Mouse (Mus musculus) hindbrain, embryonic 10.5 days (tissue): ENCODE measurements around the gene E2f7. TPM values are rescaled to one million over a fixed set of nuclear protein-coding genes. Genes with fewer than 3 reads are reported as not detected.

Source experiments
- DNase-seq: peaks from one replicate; pipeline ENCODE4 v3.0.0-alpha.2; 2017; ENCODE audit warnings: low spot score
- H3K27ac ChIP-seq: fragments of 300-500 bp; sonication (generic); 2 replicates; pipeline ENCODE4 v1.5.1; 2016; ENCODE audit warnings: mild to moderate bottlenecking, moderate library complexity
- H3K27me3 ChIP-seq: fragments of 300-500 bp; sonication (generic); 2 replicates; pipeline ENCODE4 v1.6.1; 2016; ENCODE audit warnings: mild to moderate bottlenecking; ENCODE audit not compliant: poor library complexity, insufficient read depth, severe bottlenecking
- H3K36me3 ChIP-seq: fragments of 300-500 bp; sonication (generic); 2 replicates; pipeline ENCODE4 v1.6.1; 2016; ENCODE audit warnings: mild to moderate bottlenecking, moderate library complexity
- H3K4me1 ChIP-seq: fragments of 300-500 bp; sonication (generic); replicated peaks from 2 replicates; pipeline ENCODE4 v1.6.1; 2016; ENCODE audit warnings: mild to moderate bottlenecking
- H3K4me3 ChIP-seq: fragments of 300-500 bp; sonication (generic); 2 replicates; pipeline ENCODE4 v1.5.1; 2016; ENCODE audit warnings: mild to moderate bottlenecking, moderate library complexity
- H3K9me3 ChIP-seq: fragments of 300-500 bp; sonication (generic); 2 replicates; pipeline ENCODE4 v1.6.1; 2016; ENCODE audit warnings: mild to moderate bottlenecking, moderate library complexity
- WGBS: fragments of 180-500 bp; shearing (Covaris S2); methylation state at CpG from one replicate; pipeline ENCODE4 v1.1.7; 2016; 5-methylcytosine and 5-hydroxymethylcytosine counted together
- polyA plus RNA-seq: library from polyadenylated mRNA; unstranded; fragments of >200 nt; fragmentation: Nextera tagmentation; extraction: Ambion mirVana; gene quantifications from 2 replicates; pipeline ENCODE4 v1.2.1, GENCODE M21; 2016

The E2f7 gene
- polyA plus RNA-seq, 1 experiment from 2014 or later: 35.2 TPM

DNA sequence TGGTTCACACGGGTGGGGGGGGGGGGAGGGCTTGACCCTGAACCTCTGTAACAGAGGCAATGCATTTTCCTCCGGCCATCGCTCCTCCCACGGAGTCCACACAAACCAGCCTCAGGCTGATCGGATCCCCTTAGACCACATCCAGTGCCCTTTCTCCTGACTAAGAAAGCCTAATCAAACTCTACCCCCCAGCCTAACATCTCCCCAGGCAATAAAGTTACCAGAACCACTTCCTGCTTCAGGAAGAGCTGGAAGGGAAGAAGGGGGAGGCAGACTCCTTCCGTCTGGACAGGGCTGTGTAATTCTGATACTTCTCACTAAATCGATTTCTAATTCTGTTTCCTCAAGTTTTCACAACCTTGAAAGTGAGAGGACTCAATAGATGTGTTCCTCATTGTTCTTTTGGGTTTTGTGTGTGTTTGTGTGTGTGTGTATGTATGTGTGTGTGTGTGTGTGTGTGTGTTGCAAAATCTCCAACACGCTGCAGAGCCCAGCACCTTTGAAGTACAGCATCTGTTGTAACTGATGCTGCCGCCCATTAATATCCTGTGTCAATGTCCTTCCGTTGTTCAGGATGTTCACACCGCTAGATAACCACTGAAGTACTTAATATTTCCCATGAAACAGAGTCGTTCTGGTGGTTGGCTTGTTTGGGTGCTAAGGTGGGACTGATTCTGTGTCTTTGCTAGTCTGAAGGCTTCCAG, 43.0 kb downstream of the E2f7 start:
- H3K4me3 ChIP-seq: no peak overlapping the region
- DNase-seq: no peak
- 76% methylated on average over 12 of the region's 12 CpGs for WGBS
- H3K27me3 ChIP-seq: no peaks in the 10 kb centered on the region
- no peak overlapping the region for H3K27ac ChIP-seq
- peaks cover 39% of the 10 kb centered on the region for H3K36me3 ChIP-seq
- no peaks in the 10 kb centered on the region; the same call in 1 of the 2 replicates for H3K4me1 ChIP-seq
- no peaks in the 10 kb centered on the region for H3K9me3 ChIP-seq

DNA sequence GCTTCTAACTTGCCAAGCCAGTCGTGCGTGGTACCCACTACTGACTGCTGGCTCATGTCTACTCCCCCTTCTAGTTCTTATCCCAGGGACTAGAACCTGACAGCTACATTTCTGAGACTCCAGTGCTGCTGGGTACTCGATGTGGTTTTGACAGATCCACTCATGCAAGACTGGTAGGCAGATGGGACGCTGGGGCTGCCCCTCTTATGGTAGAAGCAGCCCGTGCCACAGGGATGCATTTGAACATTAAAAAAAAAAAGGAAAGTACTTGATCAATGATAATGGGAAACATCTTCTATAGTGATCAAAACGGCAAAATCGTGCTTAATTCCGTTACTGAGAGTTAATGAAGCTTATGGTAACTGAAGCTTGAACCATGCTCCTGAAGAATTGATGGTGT, 44.4 kb downstream of the E2f7 start:
- Histone ChIP-seq H3K27ac (no peak overlapping the region), H3K27me3 (no peaks in the 10 kb centered on the region), H3K4me3 (no peak overlapping the region), H3K36me3 (peaks cover 26% of the 10 kb centered on the region), H3K9me3 (no peaks in the 10 kb centered on the region), H3K4me1 (no peaks in the 10 kb centered on the region; the same call in 1 of the 2 replicates)
- WGBS: 89% methylated on average over 8 of the region's 8 CpGs
- DNase-seq: no peak

DNA sequence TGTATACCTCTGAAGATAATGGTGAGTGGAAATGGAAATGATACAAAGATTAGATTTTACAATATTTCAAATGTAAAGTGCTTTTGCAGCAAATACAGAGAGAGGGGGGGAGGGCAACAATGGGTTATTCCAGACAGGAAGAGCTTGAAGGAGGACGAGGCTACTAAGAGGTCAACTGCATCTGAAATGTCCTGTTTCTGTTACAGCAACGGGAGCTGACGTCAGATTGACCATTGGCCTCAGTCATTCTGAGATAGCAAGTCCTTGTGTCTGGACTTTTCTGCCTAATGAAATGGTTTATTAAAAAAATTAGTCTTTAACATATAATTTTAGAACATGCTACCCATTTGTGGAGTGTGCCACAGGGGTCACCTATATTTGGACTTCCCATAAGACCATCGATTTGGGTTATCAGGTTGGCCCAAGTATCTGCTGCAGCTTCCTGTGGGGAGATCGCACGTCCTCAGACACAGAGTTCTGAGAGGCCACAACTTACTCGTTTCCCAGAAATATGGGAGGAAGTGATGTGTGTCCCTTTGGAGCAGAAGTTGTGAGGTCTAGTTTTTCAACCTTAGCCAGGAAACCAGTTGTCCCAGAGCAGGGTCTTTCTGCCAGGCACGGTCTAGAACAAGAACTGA, 48.0 kb downstream of the E2f7 start:
- Histone ChIP-seq H3K4me3 (no peak overlapping the region), H3K9me3 (no peaks in the 10 kb centered on the region), H3K4me1 (no peaks in the 10 kb centered on the region), H3K27ac (no peak overlapping the region), H3K36me3 (no peaks in the 10 kb centered on the region), H3K27me3 (no peaks in the 10 kb centered on the region)
- DNase-seq: no peak
- 85% methylated on average over 8 of the region's 8 CpGs for WGBS

DNA sequence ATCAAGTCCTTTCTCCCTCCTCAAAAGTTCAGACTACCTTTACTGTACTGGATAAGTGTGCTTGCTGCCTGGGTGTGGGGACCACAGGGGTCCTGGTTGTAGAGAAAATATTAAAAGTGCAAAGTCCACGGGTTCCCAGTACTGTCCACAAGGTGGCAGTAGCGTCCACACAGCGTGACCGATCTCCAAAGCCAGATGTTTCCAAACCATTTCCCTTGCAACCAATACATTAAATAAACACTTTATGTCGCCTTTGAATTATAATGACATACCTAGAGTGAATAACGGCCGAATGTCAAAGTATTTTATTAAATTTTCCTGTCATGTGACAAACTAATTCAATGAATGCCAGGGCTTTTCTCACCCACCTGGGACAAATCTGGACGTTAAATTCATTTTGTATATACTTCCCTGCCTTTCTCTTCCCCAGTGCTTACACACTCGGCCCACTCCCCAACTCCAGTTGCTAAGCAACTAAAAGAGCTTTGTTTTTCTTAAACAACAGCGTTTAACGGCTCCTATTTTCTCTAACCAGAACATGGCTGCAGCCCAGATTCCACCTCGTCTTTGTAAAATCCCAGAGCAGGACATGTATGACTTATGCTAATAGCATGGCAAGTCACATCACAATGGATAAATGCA, 49.4 kb downstream of the E2f7 start:
- DNase-seq: peak; percentile 58
- no peaks in the 10 kb centered on the region for H3K27me3 ChIP-seq
- H3K9me3 ChIP-seq: no peaks in the 10 kb centered on the region
- no peak overlapping the region for H3K27ac ChIP-seq
- H3K4me3 ChIP-seq: no peak overlapping the region
- H3K4me1 ChIP-seq: no peaks in the 10 kb centered on the region
- 21% methylated on average over 12 of the region's 12 CpGs for WGBS
- H3K36me3 ChIP-seq: no peaks in the 10 kb centered on the region

DNA sequence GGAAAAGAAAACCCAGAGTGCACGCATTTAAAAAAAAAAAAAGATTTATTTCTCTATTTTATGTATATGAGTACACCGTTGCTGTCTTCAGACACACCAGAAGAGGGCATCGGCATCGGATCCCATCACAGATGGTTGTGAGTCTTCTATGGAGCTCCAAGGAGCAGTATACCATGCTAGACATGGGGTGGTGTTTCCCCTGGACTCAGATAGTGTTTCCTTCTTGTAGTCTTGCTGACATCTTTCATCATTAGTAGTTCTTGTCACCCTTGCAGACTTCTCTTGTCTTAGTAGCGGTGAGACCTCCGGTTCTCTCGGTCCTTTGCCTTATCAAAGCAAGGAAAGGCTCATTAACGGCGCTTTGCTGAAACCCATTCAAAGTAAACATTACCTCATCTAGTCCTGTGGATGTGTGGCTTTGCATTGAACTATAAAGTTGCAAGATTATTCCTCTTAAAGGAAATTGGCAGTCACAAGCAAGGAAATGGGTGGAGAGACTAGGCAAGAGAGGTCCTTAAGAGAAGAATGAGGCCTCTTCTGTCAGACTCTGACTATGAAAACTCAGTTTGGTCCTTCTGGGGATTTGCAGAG, 50.1 kb downstream of the E2f7 start:
- Histone ChIP-seq H3K27ac (no peak overlapping the region), H3K4me1 (no peaks in the 10 kb centered on the region), H3K9me3 (no peaks in the 10 kb centered on the region), H3K27me3 (no peaks in the 10 kb centered on the region), H3K36me3 (no peaks in the 10 kb centered on the region), H3K4me3 (no peak overlapping the region)
- WGBS: 84% methylated on average over 9 of the region's 9 CpGs
- no peak for DNase-seq

GRCm38 (mm10) chr10:110801296-110801695, 56.1 kb downstream of the E2f7 start:
- H3K27ac ChIP-seq: no peak overlapping the region
- 85% methylated on average over 3 of the region's 3 CpGs for WGBS
- no peaks in the 10 kb centered on the region for H3K9me3 ChIP-seq

DNA sequence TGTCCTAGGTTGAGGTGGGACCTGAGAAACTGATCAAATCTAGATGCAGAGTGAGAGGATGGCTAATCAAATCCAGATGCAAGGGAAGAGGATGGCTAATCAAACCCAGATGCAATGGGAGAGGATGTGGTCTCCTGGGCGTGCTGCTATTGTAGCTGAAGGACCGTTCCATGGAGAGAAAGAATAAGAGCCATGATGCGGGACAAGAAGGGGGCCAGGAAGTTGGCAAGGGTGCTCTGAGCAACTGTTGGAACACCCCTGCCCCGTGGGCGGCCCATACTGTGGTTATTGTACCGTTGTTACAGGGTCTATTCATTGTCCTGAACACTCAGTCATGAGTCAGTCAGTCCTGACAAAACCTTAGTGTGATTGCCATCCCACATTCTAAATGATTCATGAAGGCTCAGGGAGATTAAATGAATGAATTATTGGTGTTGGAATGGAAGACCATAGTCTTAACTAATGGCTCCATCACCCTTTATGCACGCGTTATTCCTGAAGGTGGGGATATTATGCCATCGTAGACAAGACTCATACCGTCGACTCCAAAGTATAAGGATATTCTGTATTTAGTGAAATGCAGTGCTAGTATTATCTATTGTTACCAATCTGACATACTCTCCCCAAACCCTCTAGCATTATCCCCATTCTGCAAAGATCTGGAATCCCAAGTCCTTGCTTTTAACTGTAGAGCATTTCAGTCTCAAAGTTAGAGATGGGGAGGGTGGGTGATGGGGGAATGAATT, 59.2 kb downstream of the E2f7 start:
- H3K27ac ChIP-seq: no peak overlapping the region

More at GRCm38 (mm10) chr10:110801296-110801695, 56.1 kb downstream of the E2f7 start:
- H3K4me1 ChIP-seq: 0 out of 2 replicates have a peak, but pooled peaks cover 3% of the 10 kb centered on the region
- no peak for DNase-seq
- no peaks in the 10 kb centered on the region for H3K36me3 ChIP-seq
- H3K27me3 ChIP-seq: no peaks in the 10 kb centered on the region
- H3K4me3 ChIP-seq: no peak overlapping the region

GRCm38 (mm10) chr10:110805025-110805740, 59.9 kb downstream of the E2f7 start:
- Histone ChIP-seq H3K4me1 (0 out of 2 replicates have a peak, but pooled peaks cover 3% of the 10 kb centered on the region), H3K27me3 (no peaks in the 10 kb centered on the region), H3K4me3 (no peak overlapping the region), H3K9me3 (no peaks in the 10 kb centered on the region), H3K27ac (no peak overlapping the region), H3K36me3 (no peaks in the 10 kb centered on the region)
- no peak for DNase-seq
- WGBS: 63% methylated on average over 5 of the region's 5 CpGs

More for the DNA sequence above, 59.2 kb downstream of the E2f7 start:
- H3K27me3 ChIP-seq: no peaks in the 10 kb centered on the region
- H3K36me3 ChIP-seq: no peaks in the 10 kb centered on the region
- 0 out of 2 replicates have a peak, but pooled peaks cover 3% of the 10 kb centered on the region for H3K4me1 ChIP-seq
- no peak overlapping the region for H3K4me3 ChIP-seq
- WGBS: 82% methylated on average over 11 of the region's 11 CpGs
- no peaks in the 10 kb centered on the region for H3K9me3 ChIP-seq
- DNase-seq: no peak

- H3K4me3 ChIP-seq: no peak overlapping the region
- H3K27ac ChIP-seq: no peak overlapping the region
- H3K36me3 ChIP-seq: no peaks in the 10 kb centered on the region
- 70% methylated on average over 8 of the region's 8 CpGs for WGBS
- H3K9me3 ChIP-seq: no peaks in the 10 kb centered on the region
- no peaks in the 10 kb centered on the region for H3K27me3 ChIP-seq
- 0 out of 2 replicates have a peak, but pooled peaks cover 3% of the 10 kb centered on the region for H3K4me1 ChIP-seq
- no peak for DNase-seq
These were observed 61.2 kb downstream of the E2f7 start for GRCm38 (mm10) chr10:110806471-110806870.

- H3K27ac ChIP-seq: no peak overlapping the region
- 79% methylated on average over 2 of the region's 2 CpGs for WGBS
- 0 out of 2 replicates have a peak, but pooled peaks cover 4% of the 10 kb centered on the region for H3K4me1 ChIP-seq
- H3K36me3 ChIP-seq: no peaks in the 10 kb centered on the region
- DNase-seq: no peak
- no peak overlapping the region for H3K4me3 ChIP-seq
- H3K27me3 ChIP-seq: no peaks in the 10 kb centered on the region
- no peaks in the 10 kb centered on the region for H3K9me3 ChIP-seq
These were observed 65.3 kb downstream of the E2f7 start for GRCm38 (mm10) chr10:110810528-110810927.

DNA sequence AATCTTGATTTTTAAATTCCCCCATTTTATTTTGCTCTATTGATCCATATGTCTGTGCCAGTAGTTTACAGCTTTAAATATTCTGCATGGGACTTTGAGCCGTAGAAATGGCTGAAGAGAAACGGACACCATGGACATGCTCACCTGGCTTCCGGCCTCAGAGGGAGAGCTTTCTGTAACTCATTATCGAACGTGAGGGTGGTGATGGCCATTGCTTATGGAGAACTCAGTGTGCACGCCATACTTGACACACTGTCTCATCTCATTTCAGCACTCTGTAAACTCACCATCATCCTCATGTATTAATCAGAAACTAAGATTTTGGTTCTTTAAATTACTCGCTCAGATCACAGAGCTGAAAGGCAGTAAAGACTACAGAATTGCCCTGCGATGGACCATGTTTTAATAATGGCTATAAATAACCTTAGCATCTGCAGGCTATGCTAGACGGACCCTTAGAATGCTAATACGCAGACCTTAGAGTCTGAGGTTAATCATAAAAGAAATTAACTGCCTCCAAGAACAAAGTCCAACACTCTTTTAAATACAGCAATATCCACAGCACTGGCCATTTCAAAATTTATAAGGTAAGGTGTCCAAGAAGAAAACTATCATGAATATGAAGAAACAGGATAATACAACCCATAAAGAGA, 66.1 kb downstream of the E2f7 start:
- 91% methylated on average over 10 of the region's 10 CpGs for WGBS
- H3K4me1 ChIP-seq: 0 out of 2 replicates have a peak, but pooled peaks cover 4% of the 10 kb centered on the region
- DNase-seq: no peak

More for the DNA sequence above, 66.1 kb downstream of the E2f7 start:
- no peaks in the 10 kb centered on the region for H3K9me3 ChIP-seq
- H3K27me3 ChIP-seq: no peaks in the 10 kb centered on the region
- no peaks in the 10 kb centered on the region for H3K36me3 ChIP-seq
- no peak overlapping the region for H3K4me3 ChIP-seq
- H3K27ac ChIP-seq: no peak overlapping the region
